Mouse (Mus musculus) cerebellum, adult (tissue): Measurements from ENCODE around the gene Erbin.

Experiments
- ATAC-seq: cut with Nextera tagmentation; 2 replicates; pipeline ENCODE4 v1.9.2; 2017; ENCODE audit warnings: mild to moderate bottlenecking, moderate library complexity, mixed read lengths; ENCODE audit not compliant: insufficient number of reproducible peaks, low FRiP score, low TSS enrichment

Gene Erbin

GRCm38 (mm10) chr13:103914114-103914736 is 6.1 kb downstream of the Erbin start:
- no peak for ATAC-seq

DNA sequence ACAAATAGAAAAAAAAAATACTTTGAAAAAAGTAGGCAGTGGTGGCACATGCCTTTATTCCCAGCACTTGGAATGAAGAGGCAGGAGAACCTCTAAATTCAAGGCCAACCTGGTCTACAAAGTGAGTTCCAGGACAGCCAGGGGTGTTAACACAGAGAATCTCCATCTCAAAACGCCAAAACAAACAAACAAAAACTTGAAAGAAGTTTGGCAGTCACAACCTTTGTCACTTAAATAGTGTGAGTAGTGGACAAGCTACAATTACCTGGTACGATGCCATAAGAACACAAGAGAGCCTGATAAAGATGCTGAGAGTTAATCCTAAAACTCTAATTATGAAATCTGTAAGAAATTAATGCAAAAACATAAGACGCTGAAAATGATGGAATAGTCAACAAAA is 8.0 kb downstream of the Erbin start:
- ATAC-seq, result no peak

DNA sequence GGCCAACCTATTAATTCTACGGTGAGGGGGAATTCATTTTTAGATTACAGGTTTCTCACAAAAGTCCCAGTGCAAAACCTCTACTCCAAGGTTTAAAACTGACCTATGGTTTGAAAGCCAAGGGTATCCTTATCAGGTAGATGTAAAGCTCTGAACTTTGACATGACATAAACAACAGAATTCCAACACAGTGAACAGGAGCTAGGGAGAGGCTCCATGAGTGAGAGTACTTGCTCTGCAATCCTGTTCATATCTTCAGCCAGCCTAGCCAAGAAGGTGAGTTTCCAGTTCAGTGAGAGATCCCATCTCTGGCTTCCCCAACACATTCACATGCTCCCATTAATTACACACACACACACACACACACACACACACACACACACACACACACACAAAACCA is 9.7 kb downstream of the Erbin start:
- no peak for ATAC-seq

- no peak for ATAC-seq
Measured at GRCm38 (mm10) chr13:103909894-103910293, 10.4 kb downstream of the Erbin start.

GRCm38 (mm10) chr13:103900015-103900414 is 20.3 kb downstream of the Erbin start:
- no peak for ATAC-seq

- no peak for ATAC-seq
Measured at GRCm38 (mm10) chr13:103897606-103898005, 22.7 kb downstream of the Erbin start.

DNA sequence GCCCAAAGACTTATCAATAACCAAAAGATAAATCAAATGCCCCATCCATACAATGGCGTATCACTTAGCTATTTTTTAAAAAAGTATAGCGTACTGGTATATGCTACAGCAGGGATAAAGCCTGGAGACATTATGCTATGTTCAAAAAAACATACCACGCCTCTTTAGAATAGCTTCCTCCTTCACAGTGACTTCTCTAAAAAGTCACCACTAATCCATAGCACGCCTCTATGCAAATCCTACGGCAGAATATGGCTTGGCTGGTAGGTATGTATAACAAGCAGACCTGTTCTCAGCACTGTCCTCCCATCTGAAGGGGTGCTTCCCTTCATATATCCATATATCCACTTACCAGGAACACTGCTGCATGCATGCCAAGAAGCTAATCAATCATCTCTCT is 27.2 kb downstream of the Erbin start:
- ATAC-seq, result no peak

GRCm38 (mm10) chr13:103890038-103890437 is 30.3 kb downstream of the Erbin start:
- ATAC-seq, result no peak

- no peak for ATAC-seq
Measured at GRCm38 (mm10) chr13:103886503-103886902, 33.8 kb downstream of the Erbin start.

DNA sequence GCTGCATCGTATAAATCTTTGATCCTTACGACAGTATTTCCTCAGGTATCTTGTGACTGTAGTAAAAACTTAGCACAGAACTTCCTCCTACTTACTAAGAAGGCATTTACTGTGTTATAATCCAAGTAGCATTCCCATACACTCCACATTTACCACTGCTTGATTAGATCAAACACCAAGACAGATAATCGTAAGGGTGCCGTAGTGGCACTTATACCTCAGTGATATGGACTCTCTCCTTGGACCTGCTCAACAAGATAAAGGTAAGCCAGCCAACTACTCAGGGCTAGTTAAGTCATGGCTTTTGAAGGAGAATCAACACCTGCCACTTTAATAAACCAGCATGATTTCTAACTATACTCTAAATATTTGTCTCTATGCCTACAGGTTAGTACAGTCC is 39.1 kb downstream of the Erbin start:
- ATAC-seq, result no peak

DNA sequence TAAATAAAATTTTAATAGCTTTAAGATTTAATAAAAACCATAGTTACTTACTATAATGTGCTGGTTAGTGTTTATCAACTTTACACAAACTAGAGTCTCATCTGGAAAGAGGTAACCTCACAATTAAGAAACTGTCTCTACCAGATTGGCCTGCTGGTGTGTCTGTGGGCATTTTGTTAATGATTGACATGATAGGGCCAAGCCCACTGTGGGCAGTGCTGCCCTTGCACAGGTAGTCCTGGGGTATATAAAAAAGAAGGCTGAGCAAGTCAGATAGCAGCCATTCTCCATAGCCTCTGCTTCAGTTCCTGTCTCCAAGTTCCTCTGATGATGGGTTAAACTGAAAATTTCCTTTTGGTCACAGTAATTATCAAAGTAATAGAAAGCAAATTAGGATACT is 43.6 kb downstream of the Erbin start:
- ATAC-seq, result no peak

- ATAC-seq, result no peak
Measured at GRCm38 (mm10) chr13:103875823-103876514, 44.3 kb downstream of the Erbin start.

DNA sequence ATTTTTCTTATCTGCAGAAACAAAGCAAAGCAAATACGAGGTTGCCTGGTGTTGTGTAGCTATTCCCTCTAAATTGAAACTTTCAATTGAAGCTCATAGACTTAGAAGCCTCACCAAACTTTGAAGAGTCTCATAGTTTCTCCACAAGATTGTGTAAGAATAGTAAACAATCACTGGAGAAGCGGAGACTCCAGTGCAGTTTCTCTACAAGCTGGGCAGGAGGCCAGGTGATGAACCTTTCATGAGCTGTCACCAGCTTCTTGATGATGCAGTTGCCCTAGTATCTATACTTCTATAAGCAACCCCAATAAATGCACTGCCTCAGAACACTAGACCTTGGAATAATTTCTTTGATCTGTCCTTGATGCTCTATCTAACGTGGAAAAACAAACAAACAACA is 49.5 kb downstream of the Erbin start:
- no peak for ATAC-seq

- ATAC-seq, result no peak
Measured at GRCm38 (mm10) chr13:103870117-103870516, 50.2 kb downstream of the Erbin start.

DNA sequence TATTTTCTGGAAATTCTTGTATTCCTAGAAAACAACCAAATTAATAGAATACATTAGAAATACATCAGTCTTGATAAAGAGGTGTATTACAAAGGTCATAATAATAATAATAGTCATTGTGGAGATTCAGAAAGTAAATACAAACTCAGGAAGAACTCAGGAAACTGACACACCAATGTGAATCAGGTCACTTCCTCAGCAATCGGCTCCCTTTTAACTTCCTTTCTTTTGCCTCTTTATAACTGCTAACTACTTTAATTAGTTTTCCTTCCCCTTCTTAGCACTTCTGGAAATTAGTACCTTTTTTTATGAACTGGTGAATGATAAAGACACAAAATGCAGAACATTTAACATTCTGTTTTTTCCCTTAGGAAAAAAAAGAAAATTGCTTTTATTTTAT is 51.4 kb downstream of the Erbin start:
- no peak for ATAC-seq

DNA sequence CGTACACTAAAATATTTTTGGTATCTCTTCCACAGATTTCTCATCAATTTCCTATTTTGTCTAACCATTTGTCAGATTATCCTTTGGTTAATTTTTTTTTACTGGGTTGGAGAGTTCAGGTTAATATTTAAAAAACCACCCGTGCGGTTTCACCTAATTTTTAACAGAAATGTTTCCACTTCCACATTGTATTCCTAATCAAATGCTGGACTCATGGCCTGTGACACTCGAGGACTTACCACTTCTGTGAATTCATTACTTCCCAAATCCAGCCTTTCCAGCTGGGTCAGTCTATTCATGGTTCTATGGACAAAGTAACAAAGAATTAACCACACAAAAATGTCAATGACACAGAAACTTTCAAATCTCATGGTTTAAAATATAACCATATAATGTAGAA is 58.3 kb downstream of the Erbin start:
- ATAC-seq, result no peak

DNA sequence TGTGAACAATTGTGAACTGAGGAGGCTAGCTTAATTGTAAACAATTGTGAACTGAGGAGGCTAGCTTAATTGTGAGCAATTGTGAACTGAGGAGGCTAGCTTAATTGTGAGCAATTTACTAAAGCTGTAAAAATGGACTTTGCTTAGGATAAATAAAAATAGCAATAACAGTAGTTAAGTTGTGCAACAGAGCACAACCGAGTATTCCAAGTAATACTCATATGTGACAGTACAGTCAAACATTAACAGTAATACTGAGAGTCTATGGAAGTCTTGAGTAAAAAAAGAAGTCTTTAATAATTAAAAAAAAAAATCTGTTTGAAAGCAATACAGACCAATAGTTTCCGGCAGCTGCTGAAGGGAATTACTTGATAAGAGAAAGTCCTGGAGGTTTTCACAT is 61.3 kb downstream of the Erbin start:
- no peak for ATAC-seq

DNA sequence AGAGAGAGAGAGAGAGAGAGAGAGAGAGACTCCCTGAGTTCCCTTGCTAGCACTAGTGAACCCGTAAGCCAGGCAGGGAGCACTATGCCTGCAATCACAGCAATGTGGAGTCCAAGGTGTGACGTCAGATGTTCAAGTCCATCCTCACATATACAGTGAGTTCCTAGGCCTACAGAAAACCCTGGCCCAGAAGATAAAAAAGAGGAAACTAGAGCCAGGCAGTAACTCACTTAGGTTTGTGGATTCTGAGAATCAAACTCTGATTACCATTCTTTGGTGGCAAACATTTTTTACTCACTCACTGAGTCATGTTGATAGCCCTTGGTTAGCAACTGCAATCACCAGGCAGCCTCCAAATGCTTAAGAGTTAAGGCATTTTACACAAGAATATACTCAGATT is 72.7 kb downstream of the Erbin start:
- no peak for ATAC-seq

- no peak for ATAC-seq
Measured at GRCm38 (mm10) chr13:103841287-103842201, 78.8 kb downstream of the Erbin start.

DNA sequence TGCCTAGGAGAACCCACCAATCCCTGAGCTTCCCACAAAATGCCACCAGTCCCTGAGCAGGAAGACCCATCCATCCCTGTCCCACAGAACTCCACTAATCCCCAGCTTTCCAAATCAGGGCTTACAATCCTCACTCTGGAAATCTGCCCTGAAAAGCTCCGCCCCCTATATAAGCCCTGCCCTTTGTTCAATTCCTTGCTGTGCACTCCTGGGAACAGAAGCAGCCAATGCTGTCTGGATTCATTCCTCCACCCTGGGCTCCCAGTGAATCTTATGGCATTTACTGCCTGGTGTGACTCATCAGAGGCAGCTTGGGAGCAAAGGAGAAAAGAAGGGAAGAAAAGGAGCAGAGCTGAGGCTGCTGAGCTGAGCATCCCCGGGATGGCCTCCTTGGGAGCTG is 81.7 kb downstream of the Erbin start:
- no peak for ATAC-seq

GRCm38 (mm10) chr13:103829623-103830135 is 90.6 kb downstream of the Erbin start:
- ATAC-seq, result no peak
